Mouse (Mus musculus) thymus, adult 2 months (tissue): Measurements from ENCODE around the gene Nacc2.

Experiments used
- CTCF ChIP-seq: fragments of 200-500 bp; IDR thresholded peaks from 2 replicates; pipeline ENCODE4 v1.5.1; 2012; ENCODE audit warnings: mild to moderate bottlenecking, control low read depth, low read length, moderate library complexity, borderline replicate concordance; ENCODE audit not compliant: control insufficient read depth, poor library complexity, insufficient read depth; ENCODE audit errors: extremely low read depth
- POLR2A ChIP-seq: fragments of 200-500 bp; IDR thresholded peaks from 2 replicates; pipeline ENCODE4 v1.6.1; 2012; ENCODE audit warnings: mild to moderate bottlenecking, low read length, control low read depth, moderate library complexity; ENCODE audit not compliant: control insufficient read depth, poor library complexity, insufficient read depth; ENCODE audit errors: extremely low read depth

DNA sequence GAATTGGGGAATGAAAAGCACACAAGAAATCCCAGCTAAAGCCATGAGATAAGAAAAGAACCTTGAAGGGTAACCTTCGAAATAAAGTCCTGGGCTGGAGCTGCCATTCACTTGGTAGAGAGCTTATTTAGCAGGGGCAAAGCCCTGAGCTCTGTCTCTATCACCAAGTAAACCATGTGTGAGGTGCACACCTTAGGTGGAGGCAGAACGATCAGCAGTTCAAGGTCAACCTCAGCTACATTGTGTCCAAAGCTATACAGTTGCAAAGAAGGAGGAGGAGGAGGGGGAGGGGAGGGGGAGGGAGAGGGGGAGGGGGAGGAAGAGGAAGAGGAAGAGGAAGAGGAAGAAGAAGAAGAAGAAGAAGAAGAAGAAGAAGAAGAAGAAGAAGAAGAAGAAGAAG lies 46.9 kb downstream of the Nacc2 start:
- TF ChIP-seq CTCF (no peak), POLR2A (no peak)
